Comparison of ENCODE assay signal across 9 mouse cellular contexts in genomic region chr11:80811156-80811555, GRCm38 (mm10). TPM values are rescaled to one million over a fixed set of nuclear protein-coding genes. Genes with fewer than 3 reads are reported as not detected.
DNase-seq lines count a peak whose midpoint lies in the region; ATAC-seq lines count a peak whose summit lies in the region.
"Had no signal": no experiment of that assay in that cellular context is flagged by ENCODE, and none has a peak within 500 bp of the region (broad histone marks: within the 10 kb centered on the region; RNA-seq: fewer than 3 reads in every experiment).

No protein-coding gene starts in this region.

- ATAC-seq in lung, embryonic 15.5 days (ENCODE audit: borderline replicate concordance, extremely low read depth, low FRiP score, low TSS enrichment), result no peak
- ATAC-seq in forebrain, embryonic 12.5 days (ENCODE audit: low FRiP score), result no peak
- no peak for ATAC-seq in limb, embryonic 15.5 days (ENCODE audit: insufficient number of reproducible peaks, low FRiP score, low TSS enrichment, low read depth)
- no peak for ATAC-seq in stomach, embryonic 14.5 days (ENCODE audit: insufficient number of reproducible peaks, insufficient read depth, low FRiP score, low read depth)

- H3K4me3 ChIP-seq in lung, embryonic 15.5 days, result peak overlapping the region; percentile 59
- peak overlapping the region; percentile 63 for H3K4me3 ChIP-seq in forebrain, embryonic 12.5 days (replicated peaks)
- peak overlapping the region; percentile 55 for H3K4me3 ChIP-seq in limb, embryonic 15.5 days
- peak overlapping the region; percentile 57 for H3K4me3 ChIP-seq in stomach, embryonic 14.5 days (ENCODE audit: low read depth, low read length)

- WGBS in lung, embryonic 15.5 days, result 14% methylated on average over 5 of the region's 5 CpGs
- 29% methylated on average over 5 of the region's 5 CpGs for whole genome bisulfite sequencing in forebrain, embryonic 12.5 days
- WGBS in limb, embryonic 15.5 days, result 19% methylated on average over 5 of the region's 5 CpGs
- 10% methylated on average over 5 of the region's 5 CpGs for WGBS in stomach, embryonic 14.5 days

- intact Hi-C loops in left cerebral cortex, postnatal 36 days (cut with DNase I), result no loop called here

- 0 out of 2 replicates have a peak overlapping the region, but pooled peaks have one; percentile 91 for H3K27ac ChIP-seq in lung, embryonic 15.5 days
- H3K27ac ChIP-seq in forebrain, embryonic 12.5 days, result no peak overlapping the region
- peak overlapping the region; percentile 76 for H3K27ac ChIP-seq in limb, embryonic 15.5 days
- H3K27ac ChIP-seq in stomach, embryonic 14.5 days (ENCODE audit: low read length), result no peak overlapping the region; the same call in 1 of the 2 replicates

- H3K27me3 ChIP-seq in lung, embryonic 15.5 days, result no peaks in the 10 kb centered on the region
- H3K27me3 ChIP-seq in forebrain, embryonic 12.5 days, result no peaks in the 10 kb centered on the region
- H3K27me3 ChIP-seq in limb, embryonic 15.5 days, result no peaks in the 10 kb centered on the region
- H3K27me3 ChIP-seq in stomach, embryonic 14.5 days (ENCODE audit: control insufficient read depth, insufficient read depth, low read length), result no peaks in the 10 kb centered on the region

- peaks cover 33% of the 10 kb centered on the region for H3K36me3 ChIP-seq in lung, embryonic 15.5 days
- peaks cover 33% of the 10 kb centered on the region for H3K36me3 ChIP-seq in forebrain, embryonic 12.5 days (replicated peaks)
- H3K36me3 ChIP-seq in limb, embryonic 15.5 days, result peaks cover 26% of the 10 kb centered on the region
- peaks cover 32% of the 10 kb centered on the region for H3K36me3 ChIP-seq in stomach, embryonic 14.5 days (ENCODE audit: control insufficient read depth, insufficient read depth, low read length)

- H3K9ac ChIP-seq in lung, embryonic 15.5 days, result peak overlapping the region; percentile 81
- H3K9ac ChIP-seq in forebrain, embryonic 12.5 days, result peak overlapping the region; percentile 89
- no peak overlapping the region for H3K9ac ChIP-seq in limb, embryonic 15.5 days
- peak overlapping the region; percentile 71 for H3K9ac ChIP-seq in stomach, embryonic 14.5 days (replicated peaks; ENCODE audit: low read depth, low read length)

- DNase-seq in lung, postnatal 25 days (ENCODE audit: low spot score), result no peak
- no peak for DNase-seq in left cerebral cortex, postnatal 36 days (ENCODE audit: low spot score in 2 of 2)
- DNase-seq in spleen, postnatal 4 days (ENCODE audit: low spot score in 2 of 2), result no peak
- DNase-seq in yolk sac, embryonic 10.5 days (ENCODE audit: low spot score), result no peak
- DNase-seq: spleen, adult 18-20 months had no signal

- peaks cover 27% of the 10 kb centered on the region for H3K4me1 ChIP-seq in lung, embryonic 15.5 days
- H3K4me1 ChIP-seq in forebrain, embryonic 12.5 days, result peaks cover 23% of the 10 kb centered on the region
- H3K4me1 ChIP-seq in limb, embryonic 15.5 days, result peaks cover 13% of the 10 kb centered on the region
- H3K4me1 ChIP-seq in stomach, embryonic 14.5 days (ENCODE audit: control insufficient read depth, insufficient read depth, low read length), result peaks cover 4% of the 10 kb centered on the region

- no peaks in the 10 kb centered on the region for H3K9me3 ChIP-seq in lung, embryonic 15.5 days
- no peaks in the 10 kb centered on the region for H3K9me3 ChIP-seq in forebrain, embryonic 12.5 days
- H3K9me3 ChIP-seq in limb, embryonic 15.5 days, result no peaks in the 10 kb centered on the region
- H3K9me3 ChIP-seq in stomach, embryonic 14.5 days (ENCODE audit: control insufficient read depth, low read depth, low read length), result no peaks in the 10 kb centered on the region

- H3K4me2 ChIP-seq in lung, embryonic 15.5 days, result peak overlapping the region; percentile 80
- H3K4me2 ChIP-seq in forebrain, embryonic 12.5 days, result peak overlapping the region; percentile 85
- peak overlapping the region; percentile 81 for H3K4me2 ChIP-seq in limb, embryonic 15.5 days
- peak overlapping the region; percentile 79 for H3K4me2 ChIP-seq in stomach, embryonic 14.5 days (replicated peaks; ENCODE audit: low read depth, low read length)

RNA-seq across cellular contexts. Expression of gene Tmem98, which starts 1.2 kb away (rescaled TPM):
- 132 and 133 TPM in 2 replicates for polyA plus RNA-seq in lung, embryonic 15.5 days (2015; fragmentation: Nextera tagmentation; extraction: Ambion mirVana)
- 74.8 and 76.3 TPM in 2 replicates for polyA plus RNA-seq in forebrain, embryonic 12.5 days (2016; fragmentation: Nextera tagmentation; extraction: Ambion mirVana)
- 60.2 and 63.9 TPM in 2 replicates for polyA plus RNA-seq in limb, embryonic 15.5 days (2015; fragmentation: Nextera tagmentation; extraction: Ambion mirVana)
- polyA plus RNA-seq in stomach, embryonic 14.5 days (2014; fragmentation: Nextera tagmentation; extraction: Ambion mirVana), result 128 and 132 TPM in 2 replicates
- total RNA-seq in left cerebral cortex, postnatal 36 days (2021), result 1 to 10 TPM; 4.8 to 9.4 TPM

RNA-seq across cellular contexts. Expression of gene Myo1d, which starts 31.3 kb away (rescaled TPM):
- 16.0 and 18.8 TPM in 2 replicates for polyA plus RNA-seq in lung, embryonic 15.5 days (2015; fragmentation: Nextera tagmentation; extraction: Ambion mirVana)
- polyA plus RNA-seq in forebrain, embryonic 12.5 days (2016; fragmentation: Nextera tagmentation; extraction: Ambion mirVana), result 2.4 and 2.8 TPM in 2 replicates
- 10.3 and 10.6 TPM in 2 replicates for polyA plus RNA-seq in limb, embryonic 15.5 days (2015; fragmentation: Nextera tagmentation; extraction: Ambion mirVana)
- polyA plus RNA-seq in stomach, embryonic 14.5 days (2014; fragmentation: Nextera tagmentation; extraction: Ambion mirVana), result 24.3 and 25.8 TPM in 2 replicates
- total RNA-seq in left cerebral cortex, postnatal 36 days (2021), result 1 to 10 TPM; 6.5 to 7.0 TPM

RNA-seq across cellular contexts. Expression of gene Spaca3, which starts 47.0 kb away (rescaled TPM):
- not detected in 2 replicates for polyA plus RNA-seq in lung, embryonic 15.5 days (2015; fragmentation: Nextera tagmentation; extraction: Ambion mirVana)
- polyA plus RNA-seq in forebrain, embryonic 12.5 days (2016; fragmentation: Nextera tagmentation; extraction: Ambion mirVana), result not detected in 2 replicates
- polyA plus RNA-seq in limb, embryonic 15.5 days (2015; fragmentation: Nextera tagmentation; extraction: Ambion mirVana), result not detected in 2 replicates
- polyA plus RNA-seq in stomach, embryonic 14.5 days (2014; fragmentation: Nextera tagmentation; extraction: Ambion mirVana), result not detected in 2 replicates
- total RNA-seq in left cerebral cortex, postnatal 36 days (2021), result not detected

Comparison
In these comparisons a context has a peak if more than half of its experiments do, and no peak if none do; other contexts are left out.
1. H3K27ac ChIP-seq: peak in lung, embryonic 15.5 days (single experiment) and limb, embryonic 15.5 days (single experiment); none in forebrain, embryonic 12.5 days (single experiment) and stomach, embryonic 14.5 days (single experiment).
2. Peak in every context shown above with its lines, with median percentiles within 50 percentile points of each other: H3K4me2 ChIP-seq and H3K4me3 ChIP-seq.